Mouse (Mus musculus): Measurements from ENCODE around the gene Tnrc6b.

DNA sequence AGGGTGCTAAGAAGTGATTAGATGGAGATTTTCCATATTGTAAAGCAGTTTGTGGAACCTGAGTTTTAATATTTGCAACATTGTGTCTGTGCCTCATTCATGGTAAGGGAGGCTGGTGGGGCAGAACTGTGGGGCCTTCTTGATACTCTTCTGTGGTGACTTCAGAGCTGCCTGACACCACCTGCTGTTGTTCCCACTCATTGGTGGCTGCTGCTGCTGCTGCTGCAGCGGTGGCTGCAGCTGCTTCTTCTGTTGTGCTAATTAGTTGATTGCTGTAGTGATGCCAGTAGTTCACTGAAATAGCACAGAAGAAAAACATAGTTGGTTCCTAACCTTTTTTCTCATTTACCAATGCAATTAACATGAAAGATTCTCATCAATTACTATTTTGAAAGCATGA is 111.2 kb downstream of the Tnrc6b start:
- TF ChIP-seq POLR2A (IDR thresholded peaks at IDR 0.05; ENCODE audit: borderline replicate concordance, control insufficient read depth, low read depth, low read length) (no peak), CTCF (IDR thresholded peaks at IDR 0.05; ENCODE audit: control insufficient read depth, insufficient read depth, low read length) (no peak)

All from bone marrow, adult 2 months (tissue).